Mouse (Mus musculus): ENCODE measurements around the gene Megf11. TPM values are rescaled to one million over a fixed set of nuclear protein-coding genes. Genes with fewer than 3 reads are reported as not detected.
A peak's percentile ranks its signal among the peaks of the same experiment; 100 is the strongest.

Gene Megf11
- polyA plus RNA-seq, 1 experiment from 2014 or later: 0.92 TPM

GRCm38 (mm10) chr9:64600731-64601130, 215.3 kb downstream of the Megf11 start:
- no peak for ATAC-seq (ENCODE audit: insufficient number of reproducible peaks, insufficient read depth, low FRiP score, low read depth)
- 45% methylated on average over 2 of the region's 2 CpGs for WGBS
- H3K4me1 ChIP-seq (ENCODE audit: control insufficient read depth in 2 of 2, insufficient read depth in 2 of 2, low read length in 2 of 2): peaks cover 8 to 9% of the 10 kb centered on the region in 2 experiments; a peak in 2 of 4 replicates

GRCm38 (mm10) chr9:64602895-64603294, 217.5 kb downstream of the Megf11 start:
- Histone ChIP-seq H3K9me3 (ENCODE audit: control insufficient read depth, low read length) (no peaks in the 10 kb centered on the region), H3K36me3 (ENCODE audit: control insufficient read depth, insufficient read depth, low read length) (no peaks in the 10 kb centered on the region), H3K4me1 (ENCODE audit: control insufficient read depth in 2 of 2, insufficient read depth in 2 of 2, low read length in 2 of 2) (peaks cover 9 to 15% of the 10 kb centered on the region in 2 experiments; a peak in 2 of 4 replicates), H3K4me3 (ENCODE audit: control insufficient read depth in 1 of 2, insufficient read depth in 1 of 2, low read depth in 1 of 2, low read length in 2 of 2) (no peak overlapping the region), H3K4me2 (ENCODE audit: low read length) (no peak overlapping the region), H3K9ac (ENCODE audit: low read length) (no peak overlapping the region), H3K27me3 (ENCODE audit: control insufficient read depth, insufficient read depth, low read length) (no peaks in the 10 kb centered on the region), H3K27ac (replicated peaks in 1 of 2; ENCODE audit: control insufficient read depth in 1 of 2, insufficient read depth in 1 of 2, low read depth in 2 of 2, low read length in 2 of 2) (no peak overlapping the region)
- no peak for ATAC-seq (ENCODE audit: insufficient number of reproducible peaks, insufficient read depth, low FRiP score, low read depth)
- 72% methylated on average over 1 of the region's 1 CpGs for WGBS

More at GRCm38 (mm10) chr9:64600731-64601130, 215.3 kb downstream of the Megf11 start:
- Histone ChIP-seq H3K27me3 (ENCODE audit: control insufficient read depth, insufficient read depth, low read length) (no peaks in the 10 kb centered on the region), H3K4me3 (ENCODE audit: control insufficient read depth in 1 of 2, insufficient read depth in 1 of 2, low read depth in 1 of 2, low read length in 2 of 2) (no peak overlapping the region), H3K4me2 (ENCODE audit: low read length) (no peak overlapping the region), H3K9me3 (ENCODE audit: control insufficient read depth, low read length) (no peaks in the 10 kb centered on the region), H3K9ac (ENCODE audit: low read length) (no peak overlapping the region), H3K27ac (replicated peaks in 1 of 2; ENCODE audit: control insufficient read depth in 1 of 2, insufficient read depth in 1 of 2, low read depth in 2 of 2, low read length in 2 of 2) (no peak overlapping the region), H3K36me3 (ENCODE audit: control insufficient read depth, insufficient read depth, low read length) (no peaks in the 10 kb centered on the region)

GRCm38 (mm10) chr9:64604217-64604711, 218.8 kb downstream of the Megf11 start:
- 71% methylated on average over 7 of the region's 7 CpGs for WGBS
- no peak overlapping the region for H3K9ac ChIP-seq (ENCODE audit: low read length)
- no peak overlapping the region for H3K4me2 ChIP-seq (ENCODE audit: low read length)
- H3K27me3 ChIP-seq (ENCODE audit: control insufficient read depth, insufficient read depth, low read length): no peaks in the 10 kb centered on the region
- H3K4me1 ChIP-seq (ENCODE audit: control insufficient read depth in 2 of 2, insufficient read depth in 2 of 2, low read length in 2 of 2): peaks cover 9 to 15% of the 10 kb centered on the region in 2 experiments; a peak in 2 of 4 replicates
- no peak for ATAC-seq (ENCODE audit: insufficient number of reproducible peaks, insufficient read depth, low FRiP score, low read depth)
- H3K27ac ChIP-seq (replicated peaks in 1 of 2; ENCODE audit: control insufficient read depth in 1 of 2, insufficient read depth in 1 of 2, low read depth in 2 of 2, low read length in 2 of 2): no peak overlapping the region
- H3K36me3 ChIP-seq (ENCODE audit: control insufficient read depth, insufficient read depth, low read length): no peaks in the 10 kb centered on the region
- H3K9me3 ChIP-seq (ENCODE audit: control insufficient read depth, low read length): no peaks in the 10 kb centered on the region
- no peak overlapping the region for H3K4me3 ChIP-seq (ENCODE audit: control insufficient read depth in 1 of 2, insufficient read depth in 1 of 2, low read depth in 1 of 2, low read length in 2 of 2)

GRCm38 (mm10) chr9:64605077-64605714, 219.8 kb downstream of the Megf11 start:
- no peak for ATAC-seq (ENCODE audit: insufficient number of reproducible peaks, insufficient read depth, low FRiP score, low read depth)
- Histone ChIP-seq H3K36me3 (ENCODE audit: control insufficient read depth, insufficient read depth, low read length) (no peaks in the 10 kb centered on the region), H3K4me1 (ENCODE audit: control insufficient read depth in 2 of 2, insufficient read depth in 2 of 2, low read length in 2 of 2) (peaks cover 9 to 14% of the 10 kb centered on the region in 2 experiments; a peak in 2 of 4 replicates), H3K27ac (replicated peaks in 1 of 2; ENCODE audit: control insufficient read depth in 1 of 2, insufficient read depth in 1 of 2, low read depth in 2 of 2, low read length in 2 of 2) (peak overlapping the region in 1 of 2 experiments; percentile 31; a peak in 1 of 4 replicates), H3K4me3 (ENCODE audit: control insufficient read depth in 1 of 2, insufficient read depth in 1 of 2, low read depth in 1 of 2, low read length in 2 of 2) (no peak overlapping the region), H3K4me2 (ENCODE audit: low read length) (no peak overlapping the region), H3K9me3 (ENCODE audit: control insufficient read depth, low read length) (no peaks in the 10 kb centered on the region), H3K9ac (ENCODE audit: low read length) (no peak overlapping the region), H3K27me3 (ENCODE audit: control insufficient read depth, insufficient read depth, low read length) (no peaks in the 10 kb centered on the region)
- WGBS: 67% methylated on average over 14 of the region's 14 CpGs

GRCm38 (mm10) chr9:64605735-64606349, 220.4 kb downstream of the Megf11 start:
- peaks cover 6 to 8% of the 10 kb centered on the region in 2 experiments; a peak in 2 of 4 replicates for H3K4me1 ChIP-seq (ENCODE audit: control insufficient read depth in 2 of 2, insufficient read depth in 2 of 2, low read length in 2 of 2)
- H3K27me3 ChIP-seq (ENCODE audit: control insufficient read depth, insufficient read depth, low read length): no peaks in the 10 kb centered on the region
- no peaks in the 10 kb centered on the region for H3K9me3 ChIP-seq (ENCODE audit: control insufficient read depth, low read length)
- no peak overlapping the region for H3K9ac ChIP-seq (ENCODE audit: low read length)
- no peaks in the 10 kb centered on the region for H3K36me3 ChIP-seq (ENCODE audit: control insufficient read depth, insufficient read depth, low read length)
- H3K4me3 ChIP-seq (ENCODE audit: control insufficient read depth in 1 of 2, insufficient read depth in 1 of 2, low read depth in 1 of 2, low read length in 2 of 2): no peak overlapping the region
- ATAC-seq (ENCODE audit: insufficient number of reproducible peaks, insufficient read depth, low FRiP score, low read depth): no peak
- peak overlapping the region in 1 of 2 experiments; percentile 31; a peak in 1 of 4 replicates for H3K27ac ChIP-seq (replicated peaks in 1 of 2; ENCODE audit: control insufficient read depth in 1 of 2, insufficient read depth in 1 of 2, low read depth in 2 of 2, low read length in 2 of 2)
- WGBS: 39% methylated on average over 13 of the region's 13 CpGs
- no peak overlapping the region for H3K4me2 ChIP-seq (ENCODE audit: low read length)

- 83% methylated on average over 1 of the region's 1 CpGs for WGBS
- Histone ChIP-seq H3K27ac (replicated peaks in 1 of 2; ENCODE audit: control insufficient read depth in 1 of 2, insufficient read depth in 1 of 2, low read depth in 2 of 2, low read length in 2 of 2) (no peak overlapping the region), H3K4me1 (ENCODE audit: control insufficient read depth in 2 of 2, insufficient read depth in 2 of 2, low read length in 2 of 2) (peaks cover 6 to 8% of the 10 kb centered on the region in 2 experiments; a peak in 2 of 4 replicates)
Observed at GRCm38 (mm10) chr9:64607049-64607448, 221.6 kb downstream of the Megf11 start.

GRCm38 (mm10) chr9:64609546-64609945, 224.1 kb downstream of the Megf11 start:
- no peak for ATAC-seq (ENCODE audit: insufficient number of reproducible peaks, insufficient read depth, low FRiP score, low read depth)

More at GRCm38 (mm10) chr9:64607049-64607448, 221.6 kb downstream of the Megf11 start:
- H3K27me3 ChIP-seq (ENCODE audit: control insufficient read depth, insufficient read depth, low read length): no peaks in the 10 kb centered on the region
- H3K36me3 ChIP-seq (ENCODE audit: control insufficient read depth, insufficient read depth, low read length): no peaks in the 10 kb centered on the region
- no peak overlapping the region for H3K4me2 ChIP-seq (ENCODE audit: low read length)
- no peak overlapping the region for H3K9ac ChIP-seq (ENCODE audit: low read length)
- no peak overlapping the region for H3K4me3 ChIP-seq (ENCODE audit: control insufficient read depth in 1 of 2, insufficient read depth in 1 of 2, low read depth in 1 of 2, low read length in 2 of 2)
- ATAC-seq (ENCODE audit: insufficient number of reproducible peaks, insufficient read depth, low FRiP score, low read depth): no peak
- H3K9me3 ChIP-seq (ENCODE audit: control insufficient read depth, low read length): no peaks in the 10 kb centered on the region

More at GRCm38 (mm10) chr9:64609546-64609945, 224.1 kb downstream of the Megf11 start:
- H3K4me3 ChIP-seq (ENCODE audit: control insufficient read depth in 1 of 2, insufficient read depth in 1 of 2, low read depth in 1 of 2, low read length in 2 of 2): no peak overlapping the region
- H3K4me1 ChIP-seq (ENCODE audit: control insufficient read depth in 2 of 2, insufficient read depth in 2 of 2, low read length in 2 of 2): peaks cover 6 to 8% of the 10 kb centered on the region in 2 experiments; a peak in 2 of 4 replicates
- WGBS: 52% methylated on average over 3 of the region's 3 CpGs
- no peak overlapping the region for H3K27ac ChIP-seq (replicated peaks in 1 of 2; ENCODE audit: control insufficient read depth in 1 of 2, insufficient read depth in 1 of 2, low read depth in 2 of 2, low read length in 2 of 2)
- no peaks in the 10 kb centered on the region for H3K27me3 ChIP-seq (ENCODE audit: control insufficient read depth, insufficient read depth, low read length)
- no peak overlapping the region for H3K4me2 ChIP-seq (ENCODE audit: low read length)
- no peak overlapping the region for H3K9ac ChIP-seq (ENCODE audit: low read length)
- no peaks in the 10 kb centered on the region for H3K9me3 ChIP-seq (ENCODE audit: control insufficient read depth, low read length)
- no peaks in the 10 kb centered on the region for H3K36me3 ChIP-seq (ENCODE audit: control insufficient read depth, insufficient read depth, low read length)

Data from heart, embryonic 14.5 days (tissue).